Mouse (Mus musculus) limb, embryonic 15.5 days (tissue): ENCODE results near the gene Myo16. TPM values are rescaled to one million over a fixed set of nuclear protein-coding genes. Genes with fewer than 3 reads are reported as not detected.

Source experiments
- ATAC-seq: fragments of 200-750 bp; cut with Nextera tagmentation; 2 replicates; pipeline ENCODE4 v1.8.0; 2017; ENCODE audit warnings: low read depth, moderate TSS enrichment; ENCODE audit not compliant: insufficient number of reproducible peaks, low FRiP score, low TSS enrichment
- H3K27ac ChIP-seq: fragments of 300-500 bp; sonication (generic); 2 replicates; pipeline ENCODE4 v1.5.1; 2015; ENCODE audit warnings: moderate library complexity, mild to moderate bottlenecking, inconsistent platforms
- H3K27me3 ChIP-seq: fragments of 300-500 bp; sonication (generic); 2 replicates; pipeline ENCODE4 v1.6.1; 2015; ENCODE audit warnings: inconsistent platforms
- H3K36me3 ChIP-seq: fragments of 300-500 bp; sonication (generic); 2 replicates; pipeline ENCODE4 v1.6.1; 2015; ENCODE audit warnings: inconsistent platforms
- H3K4me1 ChIP-seq: fragments of 300-500 bp; sonication (generic); 2 replicates; pipeline ENCODE4 v1.6.1; 2015; ENCODE audit warnings: inconsistent platforms
- H3K4me2 ChIP-seq: fragments of 300-500 bp; sonication (generic); 2 replicates; pipeline ENCODE4 v1.6.1; 2015; ENCODE audit warnings: mild to moderate bottlenecking, inconsistent platforms
- H3K4me3 ChIP-seq: fragments of 300-500 bp; sonication (generic); 2 replicates; pipeline ENCODE4 v1.5.1; 2015; ENCODE audit warnings: mild to moderate bottlenecking, inconsistent platforms
- H3K9ac ChIP-seq: fragments of 300-500 bp; sonication (generic); 2 replicates; pipeline ENCODE4 v1.6.1; 2015; ENCODE audit warnings: inconsistent platforms
- H3K9me3 ChIP-seq: fragments of 300-500 bp; sonication (generic); 2 replicates; pipeline ENCODE4 v1.6.1; 2016; ENCODE audit warnings: inconsistent platforms
- WGBS: fragments of 180-500 bp; shearing (Covaris S2); methylation state at CpG from one replicate; pipeline ENCODE4 v1.1.7; 2015; 5-methylcytosine and 5-hydroxymethylcytosine counted together
- polyA plus RNA-seq: library from polyadenylated mRNA; unstranded; fragments of >200 nt; fragmentation: Nextera tagmentation; extraction: Ambion mirVana; gene quantifications from 2 replicates; pipeline ENCODE4 v1.2.1, GENCODE M21; 2015

The Myo16 gene
- polyA plus RNA-seq, 1 experiment from 2014 or later: 0.42 TPM

DNA sequence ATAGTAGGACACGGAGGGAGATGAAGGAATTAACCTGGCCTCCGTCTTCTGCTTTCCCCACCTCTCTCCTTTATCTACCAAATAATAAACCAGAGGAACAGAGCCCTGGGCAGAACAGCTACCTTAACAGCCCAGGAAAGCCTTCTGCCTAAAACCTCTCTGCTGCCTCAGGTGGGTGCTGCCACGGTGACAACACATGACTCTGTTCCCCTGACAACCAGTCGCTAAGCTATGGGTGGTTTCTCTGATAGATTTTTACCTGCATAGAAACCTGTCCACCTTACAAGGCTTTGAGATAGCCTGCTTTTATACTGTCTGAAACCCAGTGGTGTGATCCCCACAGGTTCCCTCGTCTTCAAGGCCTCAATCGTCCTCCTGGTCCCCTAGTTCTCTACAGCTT is 337.2 kb downstream of the Myo16 start:
- 75% methylated on average over 6 of the region's 6 CpGs for WGBS
- H3K27me3 ChIP-seq: no peaks in the 10 kb centered on the region

DNA sequence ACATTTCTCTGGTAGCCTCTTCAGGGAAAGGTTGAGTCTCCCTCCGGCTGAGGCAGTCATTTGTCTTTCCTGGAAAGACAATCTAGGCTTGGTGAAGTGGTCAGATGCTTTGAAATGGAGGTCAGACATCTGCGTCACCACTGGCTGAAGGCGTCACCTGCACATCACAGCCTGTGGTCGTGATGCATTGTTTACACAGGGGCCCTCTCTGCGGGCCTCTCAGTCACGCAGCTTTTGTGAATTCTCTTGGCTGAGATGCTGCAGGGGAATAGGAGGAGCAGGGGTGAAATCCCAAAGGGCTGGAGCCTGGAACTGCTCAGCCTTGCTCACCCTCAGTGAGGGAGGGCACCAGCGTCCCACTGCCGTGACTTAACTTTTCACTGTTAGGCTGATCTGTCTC is 346.1 kb downstream of the Myo16 start:
- no peaks in the 10 kb centered on the region for H3K27me3 ChIP-seq
- 30% methylated on average over 8 of the region's 8 CpGs for WGBS
- H3K36me3 ChIP-seq: no peaks in the 10 kb centered on the region
- H3K9ac ChIP-seq: no peak overlapping the region
- H3K4me2 ChIP-seq: no peak overlapping the region
- no peak overlapping the region for H3K4me3 ChIP-seq
- H3K27ac ChIP-seq: no peak overlapping the region
- ATAC-seq: no peak
- no peaks in the 10 kb centered on the region for H3K4me1 ChIP-seq
- H3K9me3 ChIP-seq: no peaks in the 10 kb centered on the region

More for the DNA sequence above, 337.2 kb downstream of the Myo16 start:
- Histone ChIP-seq H3K36me3 (no peaks in the 10 kb centered on the region), H3K4me3 (no peak overlapping the region), H3K9ac (no peak overlapping the region), H3K9me3 (no peaks in the 10 kb centered on the region), H3K4me1 (0 out of 2 replicates have a peak, but pooled peaks cover 5% of the 10 kb centered on the region), H3K27ac (no peak overlapping the region), H3K4me2 (no peak overlapping the region)
- no peak for ATAC-seq

DNA sequence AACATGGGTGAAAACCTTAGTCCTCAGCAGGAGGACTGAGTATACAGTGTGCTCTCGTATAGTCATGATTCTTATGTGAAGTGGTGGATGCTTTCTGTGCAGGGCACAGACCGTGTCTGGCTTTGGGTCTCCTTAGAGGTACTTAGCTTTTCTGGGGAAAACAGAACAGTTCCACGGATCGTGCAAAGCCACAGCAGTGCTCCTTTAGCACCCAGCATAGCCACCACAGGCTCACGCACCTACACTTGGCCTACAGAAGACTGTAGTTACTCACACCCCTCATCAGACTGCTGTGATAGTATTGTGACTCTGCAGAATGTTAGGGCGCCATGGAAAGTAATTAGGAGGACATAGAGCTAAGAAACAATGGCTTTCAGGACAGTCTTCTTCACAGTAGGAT is 346.8 kb downstream of the Myo16 start:
- H3K4me3 ChIP-seq: no peak overlapping the region
- H3K4me1 ChIP-seq: no peaks in the 10 kb centered on the region
- no peak for ATAC-seq
- H3K27ac ChIP-seq: no peak overlapping the region
- H3K9ac ChIP-seq: no peak overlapping the region
- H3K4me2 ChIP-seq: no peak overlapping the region
- WGBS: 86% methylated on average over 6 of the region's 6 CpGs
- H3K27me3 ChIP-seq: no peaks in the 10 kb centered on the region
- H3K36me3 ChIP-seq: no peaks in the 10 kb centered on the region
- H3K9me3 ChIP-seq: no peaks in the 10 kb centered on the region

DNA sequence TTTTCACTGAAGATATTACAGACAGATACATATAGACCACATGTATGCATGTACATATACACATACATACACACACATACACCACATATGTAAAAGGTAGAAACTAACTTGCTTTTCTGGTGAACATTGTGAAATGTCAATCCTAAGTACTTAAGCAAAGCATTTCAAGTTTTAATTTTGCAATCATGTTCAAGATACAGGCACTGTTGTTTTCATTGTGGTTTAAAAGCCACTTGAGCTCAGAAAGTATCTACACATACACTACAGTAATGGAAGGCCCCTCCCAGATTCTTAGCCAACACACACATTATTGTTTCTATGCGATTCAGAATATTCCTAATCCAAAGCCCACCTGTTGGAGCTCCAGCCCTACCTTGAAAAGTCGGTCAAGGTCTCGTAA is 348.0 kb downstream of the Myo16 start:
- Histone ChIP-seq H3K9me3 (no peaks in the 10 kb centered on the region), H3K4me2 (no peak overlapping the region), H3K9ac (no peak overlapping the region), H3K36me3 (no peaks in the 10 kb centered on the region), H3K4me3 (no peak overlapping the region), H3K27ac (no peak overlapping the region), H3K27me3 (no peaks in the 10 kb centered on the region), H3K4me1 (no peaks in the 10 kb centered on the region)
- ATAC-seq: no peak
- WGBS: 84% methylated on average over 3 of the region's 3 CpGs

DNA sequence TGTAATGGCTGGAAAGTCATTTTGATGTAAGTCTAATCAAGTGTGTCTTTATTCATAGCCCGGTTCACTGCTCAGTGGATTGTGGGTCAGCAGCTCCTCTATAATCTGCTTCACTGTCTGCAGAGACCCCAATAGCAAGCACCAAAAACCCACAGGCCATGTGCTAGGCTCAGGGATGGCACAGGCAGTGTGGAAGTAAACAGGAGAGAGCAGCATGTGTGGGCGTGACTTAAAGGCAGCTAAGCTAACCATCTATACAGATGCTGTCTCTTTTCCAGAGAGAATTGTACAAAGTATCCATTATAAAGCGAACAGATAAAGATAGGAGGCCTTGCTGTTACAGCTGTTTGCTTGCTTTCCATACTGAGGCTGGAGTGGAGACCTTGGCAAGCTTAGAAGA is 358.4 kb downstream of the Myo16 start:
- Histone ChIP-seq H3K9me3 (no peaks in the 10 kb centered on the region), H3K4me2 (no peak overlapping the region), H3K9ac (no peak overlapping the region), H3K4me1 (no peaks in the 10 kb centered on the region), H3K27ac (no peak overlapping the region), H3K27me3 (no peaks in the 10 kb centered on the region), H3K36me3 (no peaks in the 10 kb centered on the region), H3K4me3 (no peak overlapping the region)
- WGBS: 82% methylated on average over 3 of the region's 3 CpGs
- peak; percentile 58; the same call in 1 of the 2 replicates for ATAC-seq

DNA sequence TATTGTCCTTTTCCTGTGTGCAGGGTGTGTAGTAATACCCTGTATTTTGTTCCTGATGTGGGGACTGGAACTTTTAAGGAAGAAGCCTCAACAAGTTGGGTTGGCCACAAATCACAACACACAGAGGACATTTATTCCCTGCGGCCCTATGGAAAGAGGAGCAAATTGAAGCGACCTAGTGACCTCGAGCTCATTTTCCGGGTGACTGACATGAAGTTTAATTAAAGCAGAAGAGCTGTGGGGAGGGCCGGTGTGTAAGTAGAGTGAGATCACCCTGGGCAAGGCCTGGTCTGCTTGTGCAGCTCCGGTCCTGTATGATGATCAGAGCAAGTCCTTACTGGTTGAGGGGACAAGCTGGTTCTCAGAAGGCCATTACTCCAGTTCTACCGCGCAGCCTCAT is 363.7 kb downstream of the Myo16 start:
- no peaks in the 10 kb centered on the region for H3K4me1 ChIP-seq
- no peak overlapping the region for H3K4me3 ChIP-seq
- H3K4me2 ChIP-seq: no peak overlapping the region
- no peak overlapping the region for H3K27ac ChIP-seq
- H3K9ac ChIP-seq: no peak overlapping the region
- H3K36me3 ChIP-seq: no peaks in the 10 kb centered on the region
- 72% methylated on average over 8 of the region's 8 CpGs for WGBS
- H3K9me3 ChIP-seq: no peaks in the 10 kb centered on the region
- no peak for ATAC-seq
- H3K27me3 ChIP-seq: no peaks in the 10 kb centered on the region

DNA sequence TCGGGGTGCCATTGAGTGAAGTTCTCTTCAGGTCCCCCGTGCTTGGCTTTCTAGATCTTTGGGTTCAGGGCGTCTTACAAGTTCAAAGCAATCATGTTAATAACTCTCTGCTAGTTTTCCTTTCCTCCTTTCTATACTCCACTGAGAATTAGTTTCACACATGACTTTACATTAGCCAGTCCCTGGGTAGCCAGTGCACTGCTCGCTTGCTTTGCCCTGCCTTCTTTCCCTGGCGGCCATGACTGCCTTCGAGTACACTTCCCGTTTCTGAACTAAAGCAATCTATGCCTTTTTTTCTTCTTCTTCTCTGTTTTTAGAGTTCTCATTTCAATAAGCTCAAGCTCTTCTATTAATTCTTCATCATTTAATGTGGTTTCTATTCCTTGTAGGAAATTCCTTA is 365.6 kb downstream of the Myo16 start:
- Histone ChIP-seq H3K27ac (no peak overlapping the region), H3K9me3 (no peaks in the 10 kb centered on the region), H3K4me1 (no peaks in the 10 kb centered on the region), H3K4me2 (no peak overlapping the region), H3K36me3 (no peaks in the 10 kb centered on the region), H3K9ac (no peak overlapping the region), H3K27me3 (no peaks in the 10 kb centered on the region), H3K4me3 (no peak overlapping the region)
- ATAC-seq: no peak
- 76% methylated on average over 7 of the region's 7 CpGs for WGBS

DNA sequence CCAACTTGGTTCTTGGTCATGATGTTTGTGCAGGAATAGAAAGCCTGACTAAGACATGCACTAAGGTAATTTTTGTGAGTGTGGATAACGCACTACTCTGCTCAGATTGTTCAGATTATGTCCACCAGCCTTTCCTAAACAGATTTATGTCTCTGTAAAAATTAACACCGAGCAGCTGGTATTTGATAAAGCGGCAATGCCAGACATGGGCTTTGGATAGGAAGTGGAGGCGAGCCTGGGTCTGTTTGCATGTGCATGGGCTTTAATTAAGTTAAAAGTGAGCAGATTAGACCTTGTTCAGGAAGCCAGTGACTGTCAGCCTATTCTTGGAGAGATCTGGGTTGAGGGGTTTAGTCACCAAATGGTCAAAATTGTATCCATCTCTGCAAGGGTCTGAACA is 367.8 kb downstream of the Myo16 start:
- no peaks in the 10 kb centered on the region for H3K9me3 ChIP-seq
- H3K4me2 ChIP-seq: no peak overlapping the region
- no peaks in the 10 kb centered on the region for H3K4me1 ChIP-seq
- no peak overlapping the region for H3K9ac ChIP-seq
- H3K27ac ChIP-seq: no peak overlapping the region
- no peak overlapping the region for H3K4me3 ChIP-seq
- ATAC-seq: no peak
- H3K27me3 ChIP-seq: no peaks in the 10 kb centered on the region
- 52% methylated on average over 4 of the region's 4 CpGs for WGBS
- no peaks in the 10 kb centered on the region for H3K36me3 ChIP-seq

DNA sequence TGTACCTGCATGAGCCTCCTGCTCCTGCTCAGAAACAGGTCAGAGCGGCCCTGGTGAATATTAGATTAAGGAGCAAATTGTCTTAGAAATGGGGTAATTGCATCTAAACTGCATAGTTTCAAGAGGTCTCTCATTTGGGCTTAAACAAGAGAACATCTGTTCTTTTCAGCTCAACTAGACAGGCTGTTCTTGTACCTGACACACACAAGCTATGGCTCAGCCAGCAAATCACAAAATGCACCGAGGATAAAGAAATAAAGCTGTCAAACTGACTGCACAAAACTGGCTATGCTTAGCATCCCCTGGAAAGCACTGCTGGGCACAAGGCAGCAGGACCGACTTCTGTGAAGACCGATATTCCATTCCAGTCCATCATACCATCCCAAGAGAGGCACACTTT is 372.0 kb downstream of the Myo16 start:
- H3K27ac ChIP-seq: no peak overlapping the region
- H3K4me1 ChIP-seq: no peaks in the 10 kb centered on the region
- H3K4me3 ChIP-seq: no peak overlapping the region
- 60% methylated on average over 4 of the region's 4 CpGs for WGBS
- no peak overlapping the region for H3K4me2 ChIP-seq
- H3K9ac ChIP-seq: no peak overlapping the region
- H3K9me3 ChIP-seq: no peaks in the 10 kb centered on the region
- no peak for ATAC-seq
- no peaks in the 10 kb centered on the region for H3K36me3 ChIP-seq
- no peaks in the 10 kb centered on the region for H3K27me3 ChIP-seq

DNA sequence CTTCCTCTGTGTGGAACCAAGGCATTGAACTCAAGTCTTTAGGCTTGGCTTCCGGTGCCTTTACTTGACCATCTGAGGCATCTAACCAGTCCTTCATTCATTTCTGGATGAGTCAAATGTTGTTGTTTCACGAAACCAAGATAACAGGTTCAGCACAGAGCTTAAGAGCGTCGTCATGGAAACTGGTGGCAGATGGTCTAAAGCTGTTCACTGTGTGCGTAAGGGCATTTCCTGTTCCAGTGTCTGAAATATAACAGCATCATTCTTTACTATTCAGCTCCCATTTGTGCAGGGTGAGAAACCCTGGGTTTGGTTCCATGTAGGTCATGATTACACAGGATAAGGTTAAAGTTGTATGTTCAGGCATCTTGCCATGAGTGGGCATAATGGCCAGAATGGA is 372.9 kb downstream of the Myo16 start:
- Histone ChIP-seq H3K27me3 (no peaks in the 10 kb centered on the region), H3K27ac (no peak overlapping the region), H3K9ac (no peak overlapping the region), H3K4me1 (no peaks in the 10 kb centered on the region), H3K4me2 (no peak overlapping the region), H3K9me3 (no peaks in the 10 kb centered on the region), H3K36me3 (no peaks in the 10 kb centered on the region), H3K4me3 (no peak overlapping the region)
- 77% methylated on average over 5 of the region's 5 CpGs for WGBS
- ATAC-seq: no peak

DNA sequence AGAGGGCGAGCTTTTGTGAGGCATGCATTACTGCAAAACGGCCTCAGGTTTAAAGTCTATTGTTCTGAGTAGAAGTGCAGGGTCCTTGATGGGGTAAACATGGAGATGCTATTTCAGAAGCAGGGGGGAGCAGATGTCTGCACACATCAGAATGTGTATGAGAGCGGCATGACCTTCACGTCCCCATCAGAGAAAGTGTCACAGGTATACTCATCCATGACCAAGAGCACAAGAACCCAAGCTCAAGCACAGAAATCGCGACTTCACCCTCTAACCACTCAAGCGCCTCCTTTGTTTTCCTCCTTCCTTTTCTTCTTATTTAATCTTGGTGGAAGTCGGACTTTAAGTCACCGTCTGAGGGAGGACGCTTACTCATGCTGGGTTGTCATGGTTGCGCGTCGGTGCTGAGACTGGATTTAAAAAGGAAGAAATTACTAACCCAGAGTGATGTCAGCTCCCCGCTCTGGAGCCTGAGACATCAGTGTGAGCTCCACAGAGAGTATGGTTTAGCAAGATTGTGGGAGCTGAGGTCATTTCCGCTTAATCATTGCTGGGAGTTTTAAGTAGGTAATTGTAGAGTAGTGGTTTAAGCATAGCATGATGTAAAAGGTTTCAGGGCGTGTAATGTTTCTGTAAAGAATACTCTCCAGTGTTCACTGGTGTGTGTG is 381.0 kb downstream of the Myo16 start:
- Histone ChIP-seq H3K9me3 (no peaks in the 10 kb centered on the region), H3K4me1 (no peaks in the 10 kb centered on the region), H3K4me3 (no peak overlapping the region), H3K27ac (no peak overlapping the region), H3K36me3 (no peaks in the 10 kb centered on the region), H3K27me3 (no peaks in the 10 kb centered on the region), H3K9ac (no peak overlapping the region), H3K4me2 (no peak overlapping the region)
- 0 out of 2 replicates have a peak, but pooled peaks have one; percentile 44 for ATAC-seq
- 74% methylated on average over 16 of the region's 16 CpGs for WGBS

DNA sequence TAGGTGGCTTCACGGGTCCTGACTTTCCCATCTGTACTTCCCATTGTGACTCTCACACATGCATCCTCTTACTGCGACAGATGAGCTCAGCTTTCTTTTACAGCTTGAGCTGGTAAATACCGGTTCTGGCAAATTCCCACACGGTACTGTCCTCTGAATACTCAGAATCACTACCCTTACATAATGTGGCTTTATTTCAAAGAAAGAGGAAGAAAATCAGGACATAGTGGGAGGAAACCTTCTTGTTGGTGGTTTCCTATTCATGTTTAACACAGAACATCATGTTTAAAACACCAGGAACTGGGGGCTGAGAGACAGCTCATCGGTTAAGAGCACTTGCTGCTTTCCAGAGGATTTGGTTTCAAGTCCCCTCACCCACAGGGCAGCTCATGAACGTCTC is 384.6 kb downstream of the Myo16 start:
- Histone ChIP-seq H3K36me3 (no peaks in the 10 kb centered on the region), H3K27me3 (no peaks in the 10 kb centered on the region), H3K9ac (no peak overlapping the region), H3K4me3 (no peak overlapping the region), H3K4me1 (no peaks in the 10 kb centered on the region), H3K9me3 (no peaks in the 10 kb centered on the region), H3K27ac (no peak overlapping the region), H3K4me2 (no peak overlapping the region)
- no peak for ATAC-seq
- 56% methylated on average over 6 of the region's 6 CpGs for WGBS

DNA sequence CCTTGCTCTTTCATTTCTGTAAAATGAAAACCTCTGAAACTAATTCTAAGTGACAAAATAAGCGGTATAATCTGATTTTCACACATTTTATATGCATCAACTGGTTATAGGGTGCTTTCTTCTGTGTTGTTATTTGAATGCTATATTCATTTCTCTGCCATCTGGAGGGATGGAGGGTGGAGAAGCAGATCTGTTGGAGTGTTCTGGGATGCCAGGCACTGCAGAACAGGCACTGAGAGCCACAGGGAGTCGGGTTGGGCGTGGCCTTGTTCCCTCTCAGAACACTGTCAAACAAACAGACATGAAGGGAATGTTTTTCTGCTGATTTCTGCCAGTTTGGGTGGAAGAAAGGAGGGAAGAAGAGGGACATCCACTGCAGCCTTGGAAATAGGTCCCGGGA is 386.0 kb downstream of the Myo16 start:
- no peak for ATAC-seq

More for the DNA sequence above, 386.0 kb downstream of the Myo16 start:
- Histone ChIP-seq H3K4me1 (no peaks in the 10 kb centered on the region), H3K27ac (no peak overlapping the region), H3K4me3 (no peak overlapping the region), H3K9ac (no peak overlapping the region), H3K9me3 (no peaks in the 10 kb centered on the region), H3K27me3 (no peaks in the 10 kb centered on the region), H3K4me2 (no peak overlapping the region), H3K36me3 (no peaks in the 10 kb centered on the region)
- WGBS: 87% methylated on average over 4 of the region's 4 CpGs
